Mouse (Mus musculus) 416B (cell line): Measurements from ENCODE around the gene Clec4n.
"Not testable (repeated sequence)": the region's sequence is repeated elsewhere in the genome, so short reads cannot be mapped to it uniquely, and the experiment has no call there.

Experiments
- DNase-seq: peaks from one replicate; pipeline ENCODE4 v3.0.0; 2011; ENCODE audit warnings: low read depth

Gene Clec4n

DNA sequence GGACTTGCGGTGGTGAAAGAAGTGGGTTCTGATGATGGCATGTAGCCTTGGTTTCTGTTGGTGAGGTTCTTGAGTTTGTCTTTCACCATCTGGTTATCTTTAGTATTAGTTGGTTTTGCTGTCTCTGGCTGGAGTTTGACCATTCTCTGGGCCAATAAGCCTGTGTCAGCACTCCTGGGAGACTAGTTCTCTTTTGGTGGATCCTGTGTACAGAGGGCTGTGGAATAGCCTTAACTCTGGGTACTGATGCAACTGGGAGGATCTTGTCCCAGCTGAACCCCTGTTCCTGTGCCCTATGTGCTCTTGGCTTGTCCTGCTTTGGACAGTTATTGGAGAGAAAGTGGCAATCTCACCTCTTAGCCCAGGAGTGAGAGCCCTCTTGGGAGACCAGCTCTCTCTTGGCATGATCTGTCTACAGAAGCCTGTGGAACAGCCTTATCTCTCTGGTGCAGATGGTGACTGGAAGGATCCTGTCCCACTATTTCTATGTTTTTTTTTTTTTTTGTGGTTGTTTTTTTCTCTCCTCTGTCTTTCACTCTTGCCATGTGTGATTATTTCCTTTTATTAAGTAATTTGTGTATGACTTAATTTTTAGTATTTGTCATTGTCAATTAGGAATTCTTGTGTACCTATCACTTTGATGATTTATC lies 63.2 kb downstream of the Clec4n start:
- peak; percentile 80 for DNase-seq

DNA sequence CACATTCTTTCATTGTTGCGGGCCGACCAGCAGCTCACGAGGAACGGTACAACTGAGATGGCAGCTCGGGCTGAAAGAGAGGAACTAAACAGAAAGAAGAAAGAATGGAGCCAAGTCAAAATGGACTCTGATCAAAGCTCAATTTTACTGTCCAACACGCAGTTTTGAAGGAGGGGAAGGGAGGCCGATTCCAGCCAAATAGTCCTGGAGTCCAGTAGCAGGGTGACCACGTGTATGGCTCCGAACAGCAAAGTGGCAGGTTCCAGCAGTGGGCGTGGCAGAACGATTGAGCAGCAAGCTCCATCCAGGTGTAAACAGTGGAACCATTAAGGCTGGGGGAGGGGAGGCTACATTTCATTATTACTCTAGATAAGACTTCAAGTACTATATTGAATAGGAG lies 63.9 kb downstream of the Clec4n start:
- DNase-seq, result not testable (repeated sequence)
